Mouse (Mus musculus) ES-E14 (cell line): ENCODE data around the gene Kif11. TPM values are rescaled to one million over a fixed set of nuclear protein-coding genes. Genes with fewer than 3 reads are reported as not detected.

ENCODE experiments used
- DNase-seq: peaks from one replicate; pipeline ENCODE4 v3.0.0-alpha.2; 2013; ENCODE audit warnings: low read depth, low spot score
- H3K27ac ChIP-seq: 2 replicates; pipeline ENCODE4 v1.5.1; 2012; ENCODE audit warnings: low read depth, mild to moderate bottlenecking, low read length, moderate library complexity, mixed read lengths; ENCODE audit not compliant: poor library complexity, insufficient read depth, severe bottlenecking
- H3K36me3 ChIP-seq: 2 replicates; pipeline ENCODE4 v1.6.1; 2012; ENCODE audit warnings: mild to moderate bottlenecking, low read length, moderate library complexity, mixed read lengths; ENCODE audit not compliant: control insufficient read depth, poor library complexity, insufficient read depth, severe bottlenecking
- H3K4me1 ChIP-seq, 2 experiments: fragments of 150-350 bp in 1 of 2; sonication (generic) in 1 of 2; 2 replicates each; pipeline ENCODE4 v1.6.1; 2012; ENCODE audit warnings: low read length in 2 of 2, mild to moderate bottlenecking in 1 of 2, mixed read lengths in 1 of 2; ENCODE audit not compliant: control insufficient read depth in 2 of 2, insufficient read depth in 2 of 2, poor library complexity in 1 of 2
- H3K4me3 ChIP-seq, 2 experiments: fragments of 150-350 bp in 1 of 2; sonication (generic) in 1 of 2; 2 replicates each; pipeline ENCODE4 v1.5.1; 2012; ENCODE audit warnings: low read length in 2 of 2, low read depth in 1 of 2, mild to moderate bottlenecking in 1 of 2, mixed read lengths in 1 of 2; ENCODE audit not compliant: insufficient read depth in 1 of 2, poor library complexity in 1 of 2, severe bottlenecking in 1 of 2
- H3K9ac ChIP-seq: 2 replicates; pipeline ENCODE4 v1.6.1; 2012; ENCODE audit warnings: low read depth, mild to moderate bottlenecking, low read length, mixed read lengths; ENCODE audit not compliant: poor library complexity, insufficient read depth, severe bottlenecking
- H3K9me3 ChIP-seq: fragments of 150-350 bp; sonication (generic); 2 replicates; pipeline ENCODE4 v1.6.1; 2012; ENCODE audit warnings: low read depth, mild to moderate bottlenecking, low read length; ENCODE audit not compliant: control insufficient read depth, insufficient read depth
- CHD2 ChIP-seq: IDR thresholded peaks from 2 replicates; pipeline ENCODE4 v1.6.1; 2014; ENCODE audit warnings: mild to moderate bottlenecking, low read depth, low read length, inconsistent platforms
- HCFC1 ChIP-seq: IDR thresholded peaks from 2 replicates; pipeline ENCODE4 v1.6.1; 2012; ENCODE audit warnings: low read length, inconsistent platforms, borderline replicate concordance; ENCODE audit not compliant: insufficient read depth
- MAFK ChIP-seq: IDR thresholded peaks from 2 replicates; pipeline ENCODE4 v1.6.1; 2014; ENCODE audit warnings: mild to moderate bottlenecking, low read depth, low read length, inconsistent platforms; ENCODE audit not compliant: insufficient read depth
- ZC3H11A ChIP-seq: IDR thresholded peaks from 2 replicates; pipeline ENCODE4 v1.6.1; 2012; ENCODE audit warnings: low read depth, mild to moderate bottlenecking, inconsistent platforms, low read length, borderline replicate concordance
- ZNF384 ChIP-seq: IDR thresholded peaks from 2 replicates; pipeline ENCODE4 v1.6.1; 2012; ENCODE audit warnings: low read depth, low read length, inconsistent platforms
- in situ Hi-C, 2 experiments: fragments of 600-800 bp; cut with MboI; formaldehyde crosslinking; loops; one replicate each; pipeline ENCODE4 v1.15.1; 2025; ENCODE audit warnings: low sequenced_read_pairs in 2 of 2, inconsistent platforms in 1 of 2; ENCODE audit not compliant: unreplicated experiment in 2 of 2
- total RNA-seq: library from RNA; depleted of rRNA; stranded (reverse); fragments of 300-350 nt; gene quantifications from 2 replicates; pipeline ENCODE4 v1.2.3, GENCODE M21; 2012; rRNA removed

Gene Kif11
- 49.9 and 59.4 TPM in 2 replicates for total RNA-seq

- H3K4me3 ChIP-seq = peak within 1 kb of the TSS; percentile 95 to 99
- H3K4me1 ChIP-seq = 0 out of 4 replicates have a peak, but pooled peaks cover 2 to 4% of the 10 kb centered on the region in 2 experiments
- in situ Hi-C loops = no loop called here
- H3K9ac ChIP-seq = peak within 1 kb of the TSS; percentile 98
- H3K9me3 ChIP-seq = no peaks in the 10 kb centered on the region
- DNase-seq = peak; percentile 85
- peak within 1 kb of the TSS; percentile 91 for H3K27ac ChIP-seq
- TF ChIP-seq ZC3H11A = no peak
- peak; percentile 83 for TF ChIP-seq HCFC1
- no peaks in the 10 kb centered on the region; the same call in 1 of the 2 replicates for H3K36me3 ChIP-seq
Measured at GRCm38 (mm10) chr19:37375755-37376615, at the start of gene Kif11. TSS of gene Kif11 (plus strand) at chr19:37376403.

- Histone ChIP-seq H3K4me1 (peaks cover 0 to 2% of the 10 kb centered on the region in 2 experiments; a peak in 1 of 4 replicates), H3K27ac (no peak overlapping the region), H3K36me3 (peaks cover 23% of the 10 kb centered on the region), H3K9ac (no peak overlapping the region), H3K4me3 (no peak overlapping the region), H3K9me3 (no peaks in the 10 kb centered on the region)
- in situ Hi-C loops = no loop called here
- DNase-seq = no peak
- TF ChIP-seq HCFC1 = no peak
- TF ChIP-seq ZNF384 = no peak
- no peak for TF ChIP-seq CHD2
- TF ChIP-seq MAFK = no peak
- no peak for TF ChIP-seq ZC3H11A
Measured at GRCm38 (mm10) chr19:37327216-37327615, 49.0 kb upstream of the Kif11 start.

GRCm38 (mm10) chr19:37332726-37333125 lies 43.5 kb upstream of the Kif11 start:
- no peak overlapping the region for H3K27ac ChIP-seq
- H3K9me3 ChIP-seq = no peaks in the 10 kb centered on the region
- peaks cover 13% of the 10 kb centered on the region for H3K36me3 ChIP-seq
- no peaks in the 10 kb centered on the region for H3K4me1 ChIP-seq
- H3K9ac ChIP-seq = no peak overlapping the region
- in situ Hi-C loops = no loop called here
- DNase-seq = no peak
- TF ChIP-seq CHD2 = no peak
- no peak for TF ChIP-seq ZC3H11A
- TF ChIP-seq HCFC1 = no peak
- TF ChIP-seq MAFK = no peak
- no peak for TF ChIP-seq ZNF384
- no peak overlapping the region for H3K4me3 ChIP-seq

GRCm38 (mm10) chr19:37333357-37333756 lies 42.8 kb upstream of the Kif11 start:
- no peak for DNase-seq
- Histone ChIP-seq H3K9me3 (no peaks in the 10 kb centered on the region), H3K9ac (no peak overlapping the region), H3K27ac (no peak overlapping the region), H3K4me3 (no peak overlapping the region), H3K4me1 (peaks cover 0 to 3% of the 10 kb centered on the region in 2 experiments; a peak in 1 of 4 replicates), H3K36me3 (peaks cover 10% of the 10 kb centered on the region)
- in situ Hi-C loops = no loop called here
- TF ChIP-seq ZNF384 (no peak), MAFK (no peak), CHD2 (no peak)
